Mouse (Mus musculus) intestine, embryonic 14.5 days (tissue): ENCODE measurements around the gene Ccdc180. TPM values are rescaled to one million over a fixed set of nuclear protein-coding genes. Genes with fewer than 3 reads are reported as not detected.

ENCODE experiments used
- ATAC-seq: fragments of 200-750 bp; cut with Nextera tagmentation; replicated peaks from 2 replicates; pipeline ENCODE4 v1.8.0; 2017; ENCODE audit warnings: low read depth, moderate number of reproducible peaks, moderate TSS enrichment, moderate library complexity; ENCODE audit not compliant: low FRiP score, low TSS enrichment
- DNase-seq: peaks from one replicate; pipeline ENCODE4 v3.0.0-alpha.2; 2018; ENCODE audit warnings: low spot score
- H3K27ac ChIP-seq: fragments of 300-500 bp; sonication (generic); 2 replicates; pipeline ENCODE4 v1.5.1; 2014; ENCODE audit warnings: low read depth, mild to moderate bottlenecking, control low read depth
- H3K27me3 ChIP-seq: fragments of 300-500 bp; sonication (generic); replicated peaks from 2 replicates; pipeline ENCODE4 v1.6.1; 2014; ENCODE audit warnings: low read length, control low read depth; ENCODE audit not compliant: control insufficient read depth, insufficient read depth
- H3K36me3 ChIP-seq: fragments of 300-500 bp; sonication (generic); 2 replicates; pipeline ENCODE4 v1.6.1; 2014; ENCODE audit warnings: low read length, control low read depth; ENCODE audit not compliant: control insufficient read depth, insufficient read depth
- H3K4me1 ChIP-seq: fragments of 300-500 bp; sonication (generic); replicated peaks from 2 replicates; pipeline ENCODE4 v1.6.1; 2014; ENCODE audit warnings: low read length, control low read depth, mixed read lengths; ENCODE audit not compliant: control insufficient read depth, insufficient read depth
- H3K4me2 ChIP-seq: fragments of 300-500 bp; sonication (generic); 2 replicates; pipeline ENCODE4 v1.6.1; 2014; ENCODE audit warnings: low read length
- H3K4me3 ChIP-seq: fragments of 300-500 bp; sonication (generic); 2 replicates; pipeline ENCODE4 v1.5.1; 2014; ENCODE audit warnings: low read depth, low read length, control low read depth, mixed read lengths
- H3K9ac ChIP-seq: fragments of 300-500 bp; sonication (generic); 2 replicates; pipeline ENCODE4 v1.6.1; 2014; ENCODE audit warnings: mild to moderate bottlenecking, low read length
- H3K9me3 ChIP-seq: fragments of 300-500 bp; sonication (generic); 2 replicates; pipeline ENCODE4 v1.6.1; 2016; ENCODE audit warnings: low read length, control low read depth; ENCODE audit not compliant: control insufficient read depth
- WGBS: fragments of 180-500 bp; shearing (Covaris S2); extraction: QIAGEN DNeasy Blood & Tissue Kit; methylation state at CpG from one replicate; pipeline ENCODE4 v1.1.7; 2014; 5-methylcytosine and 5-hydroxymethylcytosine counted together
- polyA plus RNA-seq: library from polyadenylated mRNA; unstranded; fragments of >200 nt; fragmentation: Nextera tagmentation; extraction: Ambion mirVana; gene quantifications from 2 replicates; pipeline ENCODE4 v1.2.1, GENCODE M21; 2014

Ccdc180 gene
- polyA plus RNA-seq, 1 experiment from 2014 or later: 0.04 TPM

DNA sequence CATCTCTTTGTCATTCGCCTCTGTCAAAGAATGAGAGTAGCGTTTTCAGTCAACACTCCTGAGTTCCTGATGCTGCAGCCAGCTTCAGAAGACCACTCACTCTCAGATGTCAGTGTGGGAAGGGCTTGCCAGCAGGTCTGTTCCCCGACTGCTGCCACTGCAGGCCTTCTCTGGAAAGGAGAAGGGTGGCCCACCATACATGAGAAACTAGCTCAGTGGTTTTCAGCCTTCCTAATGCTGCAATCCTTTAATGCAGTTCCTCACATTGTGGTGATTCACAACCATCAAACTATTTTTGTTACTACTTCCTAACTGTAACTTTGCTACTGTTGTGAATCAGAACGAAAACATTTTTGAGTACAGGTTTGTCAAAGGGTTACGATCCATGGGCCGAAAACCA, 616 bp upstream of the Ccdc180 start:
- Histone ChIP-seq H3K36me3 (no peaks in the 10 kb centered on the region), H3K4me1 (no peaks in the 10 kb centered on the region), H3K9me3 (no peaks in the 10 kb centered on the region), H3K4me3 (no peak overlapping the region), H3K4me2 (no peak overlapping the region), H3K9ac (no peak overlapping the region), H3K27me3 (no peaks in the 10 kb centered on the region), H3K27ac (no peak overlapping the region)
- ATAC-seq (no peak), DNase-seq (no peak)
- WGBS: 75% methylated on average over 6 of the region's 6 CpGs

- WGBS: 16% methylated on average over 16 of the region's 16 CpGs
- Histone ChIP-seq H3K27me3 (no peaks in the 10 kb centered on the region), H3K9ac (no peak overlapping the region), H3K36me3 (no peaks in the 10 kb centered on the region), H3K4me2 (no peak overlapping the region), H3K4me3 (no peak overlapping the region), H3K4me1 (peaks cover 5% of the 10 kb centered on the region; the same call in 1 of the 2 replicates), H3K27ac (no peak overlapping the region), H3K9me3 (no peaks in the 10 kb centered on the region)
- no peak for DNase-seq
- ATAC-seq: no peak
Observed at GRCm38 (mm10) chr4:45896425-45897081, 6.5 kb downstream of the Ccdc180 start.

DNA sequence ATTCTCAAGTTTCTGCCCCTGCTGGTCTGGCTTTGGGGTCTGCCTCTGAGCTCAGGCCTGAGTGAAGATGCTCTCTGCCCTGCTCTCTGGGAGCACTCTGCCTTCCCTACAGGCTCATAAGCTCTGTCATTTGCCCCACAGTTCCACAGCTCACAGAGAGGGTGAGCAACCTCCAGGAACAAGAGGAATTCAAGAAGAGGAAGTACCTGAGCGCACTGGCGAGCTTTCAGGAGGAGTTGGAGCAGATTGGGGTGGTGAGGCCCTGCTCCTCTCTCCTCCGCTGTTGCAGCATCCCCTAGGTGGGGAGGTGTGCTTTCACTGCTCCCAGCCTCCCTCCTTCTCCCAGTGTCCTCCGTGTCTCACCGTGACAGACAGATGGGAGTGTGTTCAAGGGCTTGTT, 8.3 kb downstream of the Ccdc180 start:
- DNase-seq (no peak), ATAC-seq (no peak)
- Histone ChIP-seq H3K9me3 (no peaks in the 10 kb centered on the region), H3K4me2 (no peak overlapping the region), H3K27ac (no peak overlapping the region), H3K9ac (no peak overlapping the region), H3K27me3 (no peaks in the 10 kb centered on the region), H3K4me3 (no peak overlapping the region), H3K36me3 (no peaks in the 10 kb centered on the region), H3K4me1 (peaks cover 5% of the 10 kb centered on the region; the same call in 1 of the 2 replicates)
- 50% methylated on average over 5 of the region's 5 CpGs for WGBS

GRCm38 (mm10) chr4:45909256-45909655, 19.2 kb downstream of the Ccdc180 start:
- no peak for ATAC-seq
- H3K27me3 ChIP-seq: no peaks in the 10 kb centered on the region
- H3K36me3 ChIP-seq: no peaks in the 10 kb centered on the region
- no peak overlapping the region for H3K9ac ChIP-seq
- WGBS: 75% methylated on average over 13 of the region's 13 CpGs
- no peaks in the 10 kb centered on the region for H3K9me3 ChIP-seq
- no peak for DNase-seq
- H3K4me3 ChIP-seq: no peak overlapping the region
- H3K4me1 ChIP-seq: no peaks in the 10 kb centered on the region
- H3K27ac ChIP-seq: no peak overlapping the region
- no peak overlapping the region for H3K4me2 ChIP-seq

DNA sequence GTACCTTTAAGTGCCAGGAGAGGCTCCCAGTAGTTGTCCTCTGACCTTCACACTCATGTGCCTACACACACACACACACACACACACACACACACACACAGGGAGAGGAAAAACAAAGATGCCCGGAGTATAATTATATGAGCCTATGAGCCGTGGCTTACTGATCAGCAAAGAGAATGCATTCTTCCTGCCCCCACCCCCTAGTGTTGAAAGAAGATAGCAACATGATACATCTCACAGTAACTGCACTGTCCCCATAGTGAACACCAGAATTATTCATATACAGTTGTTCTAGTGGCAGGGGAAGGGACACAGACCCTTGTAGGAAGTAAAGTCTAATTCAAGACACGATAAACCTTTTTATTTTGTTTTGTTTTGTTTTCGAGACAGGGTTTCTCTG, 19.8 kb downstream of the Ccdc180 start:
- no peaks in the 10 kb centered on the region for H3K4me1 ChIP-seq
- 69% methylated on average over 4 of the region's 4 CpGs for WGBS
- no peak overlapping the region for H3K9ac ChIP-seq
- H3K36me3 ChIP-seq: no peaks in the 10 kb centered on the region
- H3K27ac ChIP-seq: no peak overlapping the region
- H3K4me2 ChIP-seq: no peak overlapping the region
- no peaks in the 10 kb centered on the region for H3K27me3 ChIP-seq
- H3K9me3 ChIP-seq: no peaks in the 10 kb centered on the region
- DNase-seq: no peak
- H3K4me3 ChIP-seq: no peak overlapping the region
- no peak for ATAC-seq

- Histone ChIP-seq H3K27me3 (no peaks in the 10 kb centered on the region), H3K9me3 (no peaks in the 10 kb centered on the region), H3K4me2 (no peak overlapping the region), H3K36me3 (no peaks in the 10 kb centered on the region), H3K27ac (no peak overlapping the region), H3K4me3 (no peak overlapping the region), H3K9ac (no peak overlapping the region), H3K4me1 (no peaks in the 10 kb centered on the region)
- DNase-seq (no peak), ATAC-seq (no peak)
- 78% methylated on average over 5 of the region's 5 CpGs for WGBS
Observed at GRCm38 (mm10) chr4:45911256-45911655, 21.2 kb downstream of the Ccdc180 start.

DNA sequence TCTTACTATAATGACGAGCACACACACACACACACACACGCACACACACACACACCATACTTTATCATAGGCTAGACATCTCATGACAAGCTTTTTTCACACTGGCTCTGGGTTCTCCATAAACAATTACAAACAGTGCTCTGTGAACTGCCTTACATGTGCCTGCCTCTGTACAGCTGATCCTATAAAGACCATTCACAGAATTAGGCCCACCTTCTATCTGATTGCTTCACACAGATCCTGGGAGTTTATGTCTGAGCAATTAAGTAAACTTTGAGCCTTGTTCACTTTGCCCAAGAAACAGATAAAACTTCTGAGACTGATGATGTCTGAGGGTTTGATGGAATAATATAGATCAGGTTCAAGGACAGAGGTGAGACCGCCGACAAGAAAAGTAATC, 21.8 kb downstream of the Ccdc180 start:
- H3K36me3 ChIP-seq: no peaks in the 10 kb centered on the region
- H3K4me3 ChIP-seq: no peak overlapping the region
- WGBS: 84% methylated on average over 4 of the region's 4 CpGs
- no peaks in the 10 kb centered on the region for H3K9me3 ChIP-seq
- no peaks in the 10 kb centered on the region for H3K27me3 ChIP-seq
- ATAC-seq: no peak
- no peak overlapping the region for H3K9ac ChIP-seq
- no peak for DNase-seq
- H3K4me2 ChIP-seq: no peak overlapping the region
- H3K27ac ChIP-seq: no peak overlapping the region
- no peaks in the 10 kb centered on the region for H3K4me1 ChIP-seq

GRCm38 (mm10) chr4:45917091-45917490, 27.0 kb downstream of the Ccdc180 start:
- Histone ChIP-seq H3K9ac (no peak overlapping the region), H3K27me3 (no peaks in the 10 kb centered on the region), H3K4me2 (no peak overlapping the region), H3K4me1 (no peaks in the 10 kb centered on the region), H3K27ac (no peak overlapping the region), H3K4me3 (no peak overlapping the region), H3K9me3 (no peaks in the 10 kb centered on the region), H3K36me3 (no peaks in the 10 kb centered on the region)
- DNase-seq (no peak), ATAC-seq (no peak)
- 73% methylated on average over 7 of the region's 7 CpGs for WGBS

DNA sequence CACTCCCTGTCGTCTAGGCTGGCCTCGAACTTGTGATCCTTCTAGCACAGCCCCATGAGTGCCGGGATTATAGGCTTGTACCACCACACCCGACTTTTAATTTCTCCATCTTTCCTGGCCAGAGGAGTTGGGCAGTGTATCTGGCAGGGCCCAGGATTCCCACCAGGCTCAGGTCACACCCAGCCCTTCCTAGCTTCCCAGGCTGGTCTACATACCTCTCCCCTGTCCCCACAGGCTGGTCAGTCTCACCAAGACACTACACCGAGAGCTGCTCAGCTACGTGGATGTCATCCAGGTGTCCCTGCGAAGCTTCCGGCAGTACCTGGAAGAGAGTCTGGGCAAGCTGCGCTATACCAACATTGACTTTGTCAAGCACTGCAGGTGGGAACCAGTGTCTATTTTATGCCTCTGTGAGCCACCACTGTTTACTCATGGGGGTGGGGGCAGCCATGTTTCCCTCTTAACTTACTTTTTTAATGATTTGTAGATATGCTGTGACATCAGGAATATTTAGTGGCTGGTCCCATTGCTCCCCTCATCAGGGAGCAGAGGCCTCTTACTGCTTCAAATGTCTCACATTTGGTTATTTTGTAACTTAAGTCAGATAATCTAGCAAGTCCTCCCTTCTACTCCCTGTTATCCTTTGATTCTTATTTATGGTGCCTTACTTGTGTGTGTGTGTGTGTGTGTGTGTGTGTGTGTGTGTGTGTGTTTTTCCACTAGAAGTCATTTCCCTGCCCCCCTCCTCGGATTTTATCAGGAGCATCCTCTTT, 31.7 kb downstream of the Ccdc180 start:
- Histone ChIP-seq H3K9ac (no peak overlapping the region), H3K27me3 (no peaks in the 10 kb centered on the region), H3K4me1 (no peaks in the 10 kb centered on the region), H3K27ac (no peak overlapping the region), H3K36me3 (no peaks in the 10 kb centered on the region), H3K4me2 (no peak overlapping the region), H3K9me3 (no peaks in the 10 kb centered on the region), H3K4me3 (no peak overlapping the region)
- WGBS: 82% methylated on average over 10 of the region's 10 CpGs
- DNase-seq: no peak
- ATAC-seq: no peak
